Mouse (Mus musculus) layer of hippocampus, postnatal 25 days (tissue): ENCODE data around the gene Myg1. TPM values are rescaled to one million over a fixed set of nuclear protein-coding genes. Genes with fewer than 3 reads are reported as not detected.
"Not testable (repeated sequence)": the region's sequence is repeated elsewhere in the genome, so short reads cannot be mapped to it uniquely, and the experiment has no call there.

ENCODE experiments used
- DNase-seq, 2 experiments: peaks; one replicate each; pipeline ENCODE4 v3.0.0; 2022; ENCODE audit warnings: mixed read lengths in 2 of 2, low spot score in 1 of 2; ENCODE audit errors: extremely low spot score in 1 of 2
- total RNA-seq, 2 experiments: library from RNA; stranded (reverse); gene quantifications; 2 replicates each; pipeline ENCODE4 v1.2.3; 2021

The Myg1 gene
- 10 to 100 TPM; 63.0 to 66.1 TPM for total RNA-seq

- peak; percentile 62 to 73 for DNase-seq
These were observed at the start of gene Myg1 for GRCm38 (mm10) chr15:102331610-102332015. Gene Myg1 (plus strand): TSS chr15:102331709.

DNA sequence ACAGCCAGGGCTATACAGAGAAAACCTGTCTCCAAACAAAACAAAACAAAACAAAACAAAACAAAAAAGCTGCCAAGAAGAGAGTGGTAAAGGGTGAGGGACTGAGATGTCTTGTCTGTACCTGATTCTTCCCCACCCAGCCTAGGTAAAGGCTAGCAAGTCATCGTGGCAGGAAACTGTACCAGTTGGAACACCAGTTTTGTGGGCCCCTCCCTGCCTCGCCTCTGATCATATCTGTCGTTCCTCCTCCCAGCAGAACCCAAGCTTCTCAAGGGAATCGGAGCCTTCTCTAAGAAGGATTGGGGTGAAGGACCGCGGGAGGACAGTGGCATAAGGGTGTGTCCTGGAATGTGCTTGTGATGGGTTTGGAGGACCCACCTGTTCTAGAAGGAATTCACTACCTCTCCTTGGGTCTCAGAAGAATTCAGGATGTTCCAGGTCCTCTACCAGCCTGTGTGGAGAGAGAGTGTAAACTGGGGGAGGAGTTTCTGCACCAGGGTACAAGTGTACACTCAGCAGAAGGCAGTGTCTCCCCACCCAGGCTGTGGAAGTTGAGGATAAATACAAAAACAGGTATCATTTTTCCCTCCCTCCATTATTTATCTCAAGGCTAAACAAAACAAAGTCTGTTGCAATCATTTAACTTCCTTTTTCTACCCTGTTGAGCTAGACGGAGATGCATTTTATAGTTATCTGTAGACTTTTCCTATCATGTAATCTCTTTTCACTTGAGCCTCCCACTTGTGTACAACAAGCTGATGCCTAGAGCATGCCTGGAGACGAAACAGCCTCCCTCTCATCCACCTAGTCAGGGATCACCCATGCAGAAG lies 48.8 kb upstream of the Myg1 start:
- no peak for DNase-seq

DNA sequence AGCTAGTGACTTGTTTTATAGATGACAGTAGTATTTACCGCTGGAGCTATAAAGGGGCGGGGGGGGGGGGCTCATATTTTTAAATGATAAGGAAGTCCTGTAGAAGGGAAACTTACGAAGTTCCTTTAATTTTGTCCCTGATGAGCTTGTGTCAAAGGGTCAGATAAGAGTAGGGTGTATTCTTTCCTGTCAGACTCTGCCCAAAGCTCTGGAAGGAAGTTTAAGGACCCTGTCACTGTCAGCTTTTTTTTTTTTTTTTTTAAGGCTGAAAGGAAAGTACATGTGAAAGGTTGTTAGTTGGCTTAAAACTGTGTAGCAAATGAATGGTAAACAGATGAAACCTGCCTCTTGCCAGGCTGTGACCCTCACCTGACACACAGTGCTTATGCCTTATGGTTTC lies 47.9 kb upstream of the Myg1 start:
- no peak for DNase-seq

- peak in 1 of 2 experiments; percentile 24 for DNase-seq
These were observed 44.1 kb upstream of the Myg1 start for GRCm38 (mm10) chr15:102287395-102287794.

DNA sequence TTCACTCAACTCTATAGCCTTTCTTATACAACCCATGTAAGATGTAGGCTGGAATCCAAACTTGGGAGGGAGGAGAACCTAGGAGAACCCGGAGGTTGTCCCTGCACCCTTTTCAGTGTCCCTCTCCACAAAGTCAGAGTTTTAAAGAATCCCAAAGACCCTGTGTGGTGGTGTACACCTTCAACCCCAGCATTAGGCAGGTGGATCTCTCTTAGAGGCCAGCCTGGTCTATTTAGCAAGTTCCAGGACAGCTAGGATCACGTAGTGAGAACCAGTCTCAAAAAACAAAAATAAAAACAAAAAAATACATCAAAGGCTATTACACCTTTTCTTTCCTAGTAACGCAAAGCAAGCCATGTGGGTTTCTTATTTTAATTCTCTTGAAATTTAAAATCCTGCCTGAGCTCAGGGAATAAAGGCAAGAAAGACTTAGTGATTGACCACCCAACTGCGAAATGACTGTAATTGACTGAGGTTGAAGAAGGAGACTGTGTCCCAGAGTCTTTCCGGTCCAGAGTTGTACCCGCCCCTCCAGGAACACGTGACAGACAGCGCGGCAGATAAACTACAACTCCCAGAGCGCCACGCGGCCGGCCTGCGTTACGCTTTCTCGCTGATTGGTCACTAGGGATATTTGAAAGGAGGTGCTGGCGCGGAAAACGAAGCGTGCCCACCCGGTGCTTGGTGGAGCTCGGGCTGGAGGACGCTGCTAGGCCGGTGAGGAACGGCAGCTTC lies 35.7 kb upstream of the Myg1 start, which contains the start of gene Espl1:
Espl1 (plus strand) TSS at position 634 of the 735 bp plus-strand sequence.
- peak; percentile 73 to 88 for DNase-seq

DNA sequence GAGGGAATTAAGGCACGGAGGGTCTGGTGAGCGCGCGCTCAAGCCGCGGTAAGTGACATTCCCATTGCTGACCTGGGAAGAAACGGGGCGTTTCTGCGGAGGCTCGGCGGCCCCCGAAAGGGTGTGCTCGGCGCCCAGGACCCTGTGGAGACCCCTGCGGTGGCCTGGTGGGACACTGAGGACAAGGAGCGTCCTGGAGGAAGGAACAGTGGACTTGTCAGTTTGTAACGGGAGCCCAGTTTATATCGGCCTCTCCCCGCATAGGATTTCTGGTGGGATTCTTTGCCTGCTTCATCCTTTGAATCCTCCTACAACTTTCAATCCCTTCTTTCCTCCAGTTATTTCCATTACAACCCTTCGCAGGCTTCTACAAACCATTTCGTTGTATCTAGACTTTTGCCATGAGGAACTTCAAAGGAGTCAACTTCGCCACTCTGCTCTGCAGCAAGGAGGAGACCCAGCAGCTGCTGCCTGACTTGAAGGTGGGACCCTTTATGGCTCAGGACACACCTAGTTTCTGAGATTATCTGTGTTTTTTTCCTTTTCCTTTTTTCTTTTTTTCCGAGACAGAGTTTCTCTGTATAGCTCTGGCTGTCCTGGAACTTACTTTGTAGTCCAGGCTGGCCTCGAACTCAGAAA lies 35.0 kb upstream of the Myg1 start:
- DNase-seq = no peak

GRCm38 (mm10) chr15:102302542-102302941 lies 29.0 kb upstream of the Myg1 start:
- no peak for DNase-seq

GRCm38 (mm10) chr15:102308717-102309116 lies 22.8 kb upstream of the Myg1 start:
- DNase-seq = no peak

DNA sequence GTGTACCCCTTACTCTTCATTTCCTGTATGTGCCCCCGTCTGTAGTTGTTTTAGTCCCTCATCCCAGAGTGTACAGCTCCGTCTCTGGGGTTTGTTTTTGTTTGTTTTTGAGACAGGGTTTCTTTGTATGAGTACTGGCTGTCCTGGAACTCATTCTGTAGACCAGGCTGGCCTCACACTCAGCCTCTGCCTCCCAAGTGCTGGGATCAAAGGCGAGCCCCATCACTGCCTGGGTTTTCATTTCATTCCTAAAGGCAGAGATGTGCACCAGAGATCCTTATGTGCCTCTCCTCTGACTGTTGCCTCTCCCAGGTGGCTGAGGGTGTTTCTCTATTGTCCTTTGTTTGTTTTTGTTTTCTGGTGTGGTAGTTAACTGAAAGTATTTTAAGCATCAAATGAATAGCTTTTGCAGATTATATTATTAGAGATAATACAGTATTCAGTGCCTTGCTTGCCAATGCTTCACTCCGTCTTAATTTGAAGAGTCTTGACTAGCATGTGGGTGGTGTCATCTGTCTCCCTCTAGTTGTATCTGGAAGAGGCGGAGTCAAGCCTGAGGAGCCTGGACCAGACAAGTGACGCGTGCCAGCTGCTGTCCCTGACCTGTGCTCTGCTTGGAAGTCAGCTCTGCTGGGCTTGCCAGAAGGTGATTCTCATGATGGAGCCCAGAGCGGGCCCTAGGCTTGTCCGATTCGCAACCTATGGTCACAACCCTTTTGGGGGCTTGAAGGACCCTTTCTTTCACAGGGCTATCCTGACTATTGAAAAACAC lies 21.2 kb upstream of the Myg1 start:
- no peak for DNase-seq

GRCm38 (mm10) chr15:102311489-102311888 lies 20.0 kb upstream of the Myg1 start:
- DNase-seq = no peak

- no peak for DNase-seq
These were observed 16.2 kb upstream of the Myg1 start for GRCm38 (mm10) chr15:102315292-102315691.

DNA sequence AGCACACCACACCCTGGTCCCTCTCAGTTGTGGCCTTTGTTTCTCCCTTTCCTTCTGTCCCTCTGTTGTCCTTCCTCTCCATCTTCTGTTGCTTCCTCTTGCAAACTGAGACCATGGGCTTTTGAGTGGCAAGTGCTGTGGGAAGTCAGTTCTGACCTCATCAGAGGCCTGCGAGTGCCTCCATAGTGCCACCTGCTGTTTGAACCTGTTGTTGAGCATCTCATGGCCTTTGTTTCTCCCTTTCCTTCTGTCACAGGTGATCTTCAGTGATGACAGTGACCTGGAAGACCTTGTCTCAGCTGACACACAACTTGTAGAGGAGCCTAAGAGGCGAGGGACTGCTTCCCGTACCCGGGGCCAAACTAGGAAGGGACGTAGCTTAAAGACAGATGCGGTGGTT lies 15.2 kb upstream of the Myg1 start:
- DNase-seq = peak; percentile 41 to 73

DNA sequence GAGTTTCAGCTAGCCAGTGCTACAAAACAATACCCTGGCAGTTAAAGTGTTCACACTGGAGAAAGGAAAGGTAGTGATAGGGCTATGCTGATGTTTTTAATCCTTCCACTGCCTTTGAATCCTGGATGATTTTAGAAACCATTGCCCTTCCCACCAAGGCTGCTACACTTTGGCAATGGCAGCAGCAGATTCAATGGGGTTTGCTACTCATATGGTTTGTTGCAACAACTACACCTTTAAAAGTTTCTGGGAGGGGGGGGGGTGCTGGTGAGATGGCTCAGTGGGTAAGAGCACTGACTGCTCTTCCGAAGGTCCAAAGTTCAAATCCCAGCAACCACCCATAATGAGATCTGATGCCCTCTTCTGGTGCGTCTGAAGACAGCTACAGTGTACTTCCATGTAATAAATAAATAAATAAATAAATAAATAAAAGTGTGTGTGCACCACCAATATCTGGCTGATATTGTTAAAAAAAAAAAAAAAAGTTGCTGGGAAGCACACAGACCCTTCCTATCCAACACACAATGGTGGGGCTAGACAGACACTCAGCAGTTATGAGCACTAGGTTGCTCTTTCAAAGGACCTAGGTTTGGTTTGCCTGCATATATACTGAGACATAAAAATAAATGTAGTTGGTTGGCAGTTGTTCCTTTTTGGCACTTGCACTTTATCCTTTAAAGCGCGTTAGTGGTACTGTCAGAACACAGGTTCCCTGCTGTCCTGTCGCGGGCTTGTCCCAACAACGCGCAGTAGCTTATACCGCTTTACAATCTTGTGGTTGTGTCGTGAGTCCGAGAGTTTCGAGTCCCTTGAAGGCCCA lies 6.6 kb upstream of the Myg1 start:
- DNase-seq = no peak

DNA sequence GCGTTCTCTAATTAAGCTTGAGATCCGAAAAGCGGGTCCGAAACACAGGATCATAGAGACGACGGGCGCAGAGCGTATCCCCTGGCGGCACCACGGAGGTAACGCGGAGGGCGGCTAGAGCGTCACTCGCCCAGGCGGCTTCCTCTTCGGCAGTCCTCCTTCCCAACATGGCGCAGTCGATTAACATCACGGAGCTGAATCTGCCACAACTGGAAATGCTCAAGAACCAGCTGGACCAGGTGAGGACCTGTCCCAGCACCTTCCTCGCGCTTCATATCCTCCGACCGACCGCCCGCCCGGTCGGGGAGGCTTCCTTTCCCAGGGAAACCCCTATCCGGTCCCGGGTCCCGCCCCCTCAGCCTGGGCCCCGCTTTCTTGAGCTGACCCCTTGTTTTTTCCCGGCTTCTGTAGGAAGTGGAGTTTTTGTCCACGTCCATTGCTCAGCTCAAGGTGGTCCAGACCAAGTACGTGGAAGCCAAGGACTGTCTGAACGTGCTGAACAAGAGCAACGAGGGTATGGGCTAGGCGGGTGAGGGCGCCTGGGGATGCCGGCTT lies 5.4 kb upstream of the Myg1 start, which contains the start of gene Pfdn5:
Pfdn5 (plus strand) TSS at position 95 of the 555 bp plus-strand sequence.
- peak; percentile 72 to 79 for DNase-seq

GRCm38 (mm10) chr15:102326892-102327291 lies 4.6 kb upstream of the Myg1 start:
- no peak for DNase-seq

GRCm38 (mm10) chr15:102335254-102335653 lies 3.7 kb downstream of the Myg1 start:
- DNase-seq = no peak

DNA sequence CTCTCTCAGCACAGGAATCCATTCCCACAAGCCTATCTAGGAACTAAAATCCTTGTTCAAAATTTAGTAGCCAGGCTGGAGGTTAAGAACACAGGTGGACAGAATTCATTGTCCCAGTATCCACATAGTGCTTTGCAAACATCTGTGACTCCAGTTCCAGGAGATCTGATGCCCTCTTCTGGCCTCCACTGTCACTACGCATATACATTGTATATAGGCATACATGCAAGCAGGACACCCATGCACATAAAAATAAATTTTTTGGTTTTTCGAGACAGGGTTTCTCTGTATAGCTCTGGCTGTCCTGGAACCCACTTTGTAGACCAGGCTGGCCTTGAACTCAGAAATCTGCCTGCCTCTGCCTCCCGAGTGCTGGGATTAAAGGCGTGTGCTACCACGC lies 4.4 kb downstream of the Myg1 start:
- DNase-seq = not testable (repeated sequence)

DNA sequence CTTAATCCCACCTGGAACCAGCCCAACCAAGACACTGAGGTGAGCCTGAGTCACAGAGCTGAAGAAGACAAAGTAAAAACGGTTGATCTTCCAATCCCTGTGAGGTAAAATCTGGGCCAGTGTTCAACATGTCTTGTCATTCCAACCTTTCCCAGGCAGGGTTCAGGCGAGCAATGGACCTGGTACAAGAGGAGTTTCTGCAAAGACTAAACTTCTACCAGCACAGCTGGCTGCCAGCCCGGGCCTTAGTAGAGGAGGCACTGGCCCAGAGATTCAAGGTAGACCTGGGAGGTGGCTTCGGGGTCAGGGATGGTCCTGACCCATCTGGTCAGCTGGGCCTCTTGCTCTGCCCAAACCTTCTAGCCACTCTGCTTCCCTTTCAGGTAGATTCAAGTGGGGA lies 5.4 kb downstream of the Myg1 start:
- no peak for DNase-seq

DNA sequence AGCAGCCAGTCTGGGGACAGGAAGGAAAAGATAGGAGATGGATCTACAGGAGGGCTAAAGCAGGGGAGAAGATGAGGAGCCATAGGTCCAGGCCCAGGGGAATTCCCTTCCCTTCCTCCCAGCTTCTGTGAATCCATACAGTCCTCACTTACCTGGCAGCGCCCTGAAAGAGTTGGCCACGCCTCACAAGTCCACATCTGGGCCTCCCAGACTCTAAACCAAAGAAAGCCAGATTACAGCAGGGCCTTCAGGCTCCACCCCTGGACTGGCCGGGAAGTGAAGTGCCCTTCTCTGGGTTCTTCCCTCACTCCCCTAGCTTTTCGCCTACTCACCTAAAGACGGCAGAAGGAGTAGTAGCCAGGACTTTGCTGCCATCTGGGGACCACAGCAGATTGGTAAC lies 8.1 kb downstream of the Myg1 start:
- DNase-seq = no peak
